Mouse (Mus musculus) thymus, postnatal 4 days (tissue): ENCODE data around the gene Chst10.

Experiments used
- DNase-seq: peaks from one replicate; pipeline ENCODE4 v3.0.0; 2021

The Chst10 gene

GRCm38 (mm10) chr1:38897431-38898248 is at the start of gene Chst10:
Chst10 (minus strand) TSS chr1:38898161.
- peak; percentile 96 for DNase-seq

GRCm38 (mm10) chr1:38939608-38940007 is 41.6 kb upstream of the Chst10 start:
- peak; percentile 55 for DNase-seq

- no peak for DNase-seq
Observed at GRCm38 (mm10) chr1:38938849-38939248, 40.9 kb upstream of the Chst10 start, which contains the start of gene Nms. Nms (plus strand) TSS chr1:38939149.

GRCm38 (mm10) chr1:38936780-38937179 is 38.8 kb upstream of the Chst10 start:
- DNase-seq, result peak; percentile 75

GRCm38 (mm10) chr1:38934668-38935067 is 36.7 kb upstream of the Chst10 start:
- peak; percentile 62 for DNase-seq

GRCm38 (mm10) chr1:38930767-38931166 is 32.8 kb upstream of the Chst10 start:
- no peak for DNase-seq

- no peak for DNase-seq
Observed at GRCm38 (mm10) chr1:38929468-38929867, 31.5 kb upstream of the Chst10 start.

- no peak for DNase-seq
Observed at GRCm38 (mm10) chr1:38928996-38929395, 31.0 kb upstream of the Chst10 start.

- no peak for DNase-seq
Observed at GRCm38 (mm10) chr1:38903985-38904384, 6.0 kb upstream of the Chst10 start.

GRCm38 (mm10) chr1:38902571-38902970 is 4.6 kb upstream of the Chst10 start:
- no peak for DNase-seq

GRCm38 (mm10) chr1:38893081-38893480 is 4.9 kb downstream of the Chst10 start:
- DNase-seq, result no peak

GRCm38 (mm10) chr1:38891444-38891843 is 6.5 kb downstream of the Chst10 start:
- no peak for DNase-seq

GRCm38 (mm10) chr1:38888803-38889202 is 9.2 kb downstream of the Chst10 start:
- no peak for DNase-seq

- DNase-seq, result no peak
Observed at GRCm38 (mm10) chr1:38887011-38887410, 10.9 kb downstream of the Chst10 start.

- DNase-seq, result no peak
Observed at GRCm38 (mm10) chr1:38886602-38887001, 11.4 kb downstream of the Chst10 start.

- DNase-seq, result peak; percentile 61
Observed at GRCm38 (mm10) chr1:38885956-38886355, 12.0 kb downstream of the Chst10 start.

GRCm38 (mm10) chr1:38883766-38884165 is 14.2 kb downstream of the Chst10 start:
- DNase-seq, result peak; percentile 63

GRCm38 (mm10) chr1:38882746-38883145 is 15.2 kb downstream of the Chst10 start:
- DNase-seq, result no peak

- no peak for DNase-seq
Observed at GRCm38 (mm10) chr1:38881366-38881765, 16.6 kb downstream of the Chst10 start.

GRCm38 (mm10) chr1:38876671-38877382 is 21.1 kb downstream of the Chst10 start:
- DNase-seq, result peak; percentile 52

- DNase-seq, result no peak
Observed at GRCm38 (mm10) chr1:38873911-38874310, 24.1 kb downstream of the Chst10 start.

- no peak for DNase-seq
Observed at GRCm38 (mm10) chr1:38871834-38872233, 26.1 kb downstream of the Chst10 start.

- no peak for DNase-seq
Observed at GRCm38 (mm10) chr1:38869398-38870195, 28.4 kb downstream of the Chst10 start.
